Mouse (Mus musculus) ES-E14 (cell line): ENCODE results near the gene Ctps. TPM values are rescaled to one million over a fixed set of nuclear protein-coding genes. Genes with fewer than 3 reads are reported as not detected.

ENCODE experiments used
- DNase-seq: peaks from one replicate; pipeline ENCODE4 v3.0.0-alpha.2; 2013; ENCODE audit warnings: low read depth, low spot score
- H3K27ac ChIP-seq: 2 replicates; pipeline ENCODE4 v1.5.1; 2012; ENCODE audit warnings: low read depth, mild to moderate bottlenecking, low read length, moderate library complexity, mixed read lengths; ENCODE audit not compliant: poor library complexity, insufficient read depth, severe bottlenecking
- H3K36me3 ChIP-seq: 2 replicates; pipeline ENCODE4 v1.6.1; 2012; ENCODE audit warnings: mild to moderate bottlenecking, low read length, moderate library complexity, mixed read lengths; ENCODE audit not compliant: control insufficient read depth, poor library complexity, insufficient read depth, severe bottlenecking
- H3K4me1 ChIP-seq, 2 experiments: fragments of 150-350 bp in 1 of 2; sonication (generic) in 1 of 2; 2 replicates each; pipeline ENCODE4 v1.6.1; 2012; ENCODE audit warnings: low read length in 2 of 2, mild to moderate bottlenecking in 1 of 2, mixed read lengths in 1 of 2; ENCODE audit not compliant: control insufficient read depth in 2 of 2, insufficient read depth in 2 of 2, poor library complexity in 1 of 2
- H3K4me3 ChIP-seq, 2 experiments: fragments of 150-350 bp in 1 of 2; sonication (generic) in 1 of 2; 2 replicates each; pipeline ENCODE4 v1.5.1; 2012; ENCODE audit warnings: low read length in 2 of 2, low read depth in 1 of 2, mild to moderate bottlenecking in 1 of 2, mixed read lengths in 1 of 2; ENCODE audit not compliant: insufficient read depth in 1 of 2, poor library complexity in 1 of 2, severe bottlenecking in 1 of 2
- H3K9ac ChIP-seq: 2 replicates; pipeline ENCODE4 v1.6.1; 2012; ENCODE audit warnings: low read depth, mild to moderate bottlenecking, low read length, mixed read lengths; ENCODE audit not compliant: poor library complexity, insufficient read depth, severe bottlenecking
- H3K9me3 ChIP-seq: fragments of 150-350 bp; sonication (generic); 2 replicates; pipeline ENCODE4 v1.6.1; 2012; ENCODE audit warnings: low read depth, mild to moderate bottlenecking, low read length; ENCODE audit not compliant: control insufficient read depth, insufficient read depth
- CHD2 ChIP-seq: IDR thresholded peaks from 2 replicates; pipeline ENCODE4 v1.6.1; 2014; ENCODE audit warnings: mild to moderate bottlenecking, low read depth, low read length, inconsistent platforms
- HCFC1 ChIP-seq: IDR thresholded peaks from 2 replicates; pipeline ENCODE4 v1.6.1; 2012; ENCODE audit warnings: low read length, inconsistent platforms, borderline replicate concordance; ENCODE audit not compliant: insufficient read depth
- MAFK ChIP-seq: IDR thresholded peaks from 2 replicates; pipeline ENCODE4 v1.6.1; 2014; ENCODE audit warnings: mild to moderate bottlenecking, low read depth, low read length, inconsistent platforms; ENCODE audit not compliant: insufficient read depth
- ZC3H11A ChIP-seq: IDR thresholded peaks from 2 replicates; pipeline ENCODE4 v1.6.1; 2012; ENCODE audit warnings: low read depth, mild to moderate bottlenecking, inconsistent platforms, low read length, borderline replicate concordance
- ZNF384 ChIP-seq: IDR thresholded peaks from 2 replicates; pipeline ENCODE4 v1.6.1; 2012; ENCODE audit warnings: low read depth, low read length, inconsistent platforms
- in situ Hi-C, 2 experiments: fragments of 600-800 bp; cut with MboI; formaldehyde crosslinking; loops; one replicate each; pipeline ENCODE4 v1.15.1; 2025; ENCODE audit warnings: low sequenced_read_pairs in 2 of 2, inconsistent platforms in 1 of 2; ENCODE audit not compliant: unreplicated experiment in 2 of 2
- total RNA-seq: library from RNA; depleted of rRNA; stranded (reverse); fragments of 300-350 nt; gene quantifications from 2 replicates; pipeline ENCODE4 v1.2.3, GENCODE M21; 2012

Gene Ctps
- total RNA-seq, 1 experiment = 85.6 TPM

GRCm38 (mm10) chr4:120568005-120568404, 2.1 kb downstream of the Ctps start:
- no peak overlapping the region for H3K9ac ChIP-seq

GRCm38 (mm10) chr4:120565726-120566125, 4.3 kb downstream of the Ctps start:
- H3K9ac ChIP-seq = no peak overlapping the region
- DNase-seq = no peak
- no peak for TF ChIP-seq MAFK
- no peak for TF ChIP-seq CHD2
- no peak for TF ChIP-seq HCFC1
- TF ChIP-seq ZC3H11A = no peak
- no peak for TF ChIP-seq ZNF384
- no peak overlapping the region for H3K27ac ChIP-seq
- H3K36me3 ChIP-seq = peaks cover 27% of the 10 kb centered on the region
- peaks cover 0 to 3% of the 10 kb centered on the region in 2 experiments; a peak in 1 of 4 replicates for H3K4me1 ChIP-seq
- no peak overlapping the region for H3K4me3 ChIP-seq
- H3K9me3 ChIP-seq = no peaks in the 10 kb centered on the region
- in situ Hi-C loops = no loop called here

More at GRCm38 (mm10) chr4:120568005-120568404, 2.1 kb downstream of the Ctps start:
- H3K4me1 ChIP-seq = peaks cover 0 to 3% of the 10 kb centered on the region in 2 experiments; a peak in 1 of 4 replicates
- no peak for DNase-seq
- no peaks in the 10 kb centered on the region for H3K9me3 ChIP-seq
- peaks cover 16% of the 10 kb centered on the region for H3K36me3 ChIP-seq
- H3K27ac ChIP-seq = no peak overlapping the region
- in situ Hi-C loops = no loop called here
- H3K4me3 ChIP-seq = no peak overlapping the region
- no peak for TF ChIP-seq ZC3H11A
- no peak for TF ChIP-seq ZNF384

- Histone ChIP-seq H3K4me3 (no peak overlapping the region), H3K9me3 (no peaks in the 10 kb centered on the region)
- no peak for TF ChIP-seq CHD2
- TF ChIP-seq ZNF384 = no peak
- no peak for TF ChIP-seq ZC3H11A
- TF ChIP-seq HCFC1 = no peak
- no peak for TF ChIP-seq MAFK
These were observed 13.5 kb downstream of the Ctps start for GRCm38 (mm10) chr4:120556592-120556991.

GRCm38 (mm10) chr4:120544896-120545295, 25.2 kb downstream of the Ctps start:
- no peaks in the 10 kb centered on the region for H3K4me1 ChIP-seq
- no peak overlapping the region for H3K27ac ChIP-seq
- H3K36me3 ChIP-seq = peaks cover 65% of the 10 kb centered on the region
- no peak overlapping the region for H3K9ac ChIP-seq
- no peak for TF ChIP-seq ZC3H11A
- no peak for TF ChIP-seq ZNF384
- TF ChIP-seq MAFK = no peak
- no peak for TF ChIP-seq HCFC1
- TF ChIP-seq CHD2 = no peak
- in situ Hi-C loops = no loop called here
- H3K4me3 ChIP-seq = no peak overlapping the region
- no peak for DNase-seq
- H3K9me3 ChIP-seq = no peaks in the 10 kb centered on the region

More at GRCm38 (mm10) chr4:120556592-120556991, 13.5 kb downstream of the Ctps start:
- H3K27ac ChIP-seq = no peak overlapping the region
- H3K4me1 ChIP-seq = no peaks in the 10 kb centered on the region
- H3K36me3 ChIP-seq = peaks cover 39% of the 10 kb centered on the region
- in situ Hi-C loops = no loop called here
- no peak for DNase-seq
- no peak overlapping the region for H3K9ac ChIP-seq

GRCm38 (mm10) chr4:120538664-120539063, 31.4 kb downstream of the Ctps start:
- Histone ChIP-seq H3K4me3 (no peak overlapping the region), H3K4me1 (no peaks in the 10 kb centered on the region), H3K9ac (no peak overlapping the region), H3K36me3 (peaks cover 36% of the 10 kb centered on the region), H3K9me3 (no peaks in the 10 kb centered on the region), H3K27ac (no peak overlapping the region)
- TF ChIP-seq HCFC1 (no peak), ZNF384 (no peak), MAFK (no peak), ZC3H11A (no peak), CHD2 (no peak)
- in situ Hi-C loops = no loop called here
- DNase-seq = no peak
